Mouse (Mus musculus) MN1 (cell line): ENCODE data around the gene Treh.
A peak's percentile ranks its signal among the peaks of the same experiment; 100 is the strongest.

Experiments
- DNase-seq: peaks from one replicate; pipeline ENCODE4 v3.0.0-alpha.2; 2016; ENCODE audit warnings: low spot score

Treh gene

DNA sequence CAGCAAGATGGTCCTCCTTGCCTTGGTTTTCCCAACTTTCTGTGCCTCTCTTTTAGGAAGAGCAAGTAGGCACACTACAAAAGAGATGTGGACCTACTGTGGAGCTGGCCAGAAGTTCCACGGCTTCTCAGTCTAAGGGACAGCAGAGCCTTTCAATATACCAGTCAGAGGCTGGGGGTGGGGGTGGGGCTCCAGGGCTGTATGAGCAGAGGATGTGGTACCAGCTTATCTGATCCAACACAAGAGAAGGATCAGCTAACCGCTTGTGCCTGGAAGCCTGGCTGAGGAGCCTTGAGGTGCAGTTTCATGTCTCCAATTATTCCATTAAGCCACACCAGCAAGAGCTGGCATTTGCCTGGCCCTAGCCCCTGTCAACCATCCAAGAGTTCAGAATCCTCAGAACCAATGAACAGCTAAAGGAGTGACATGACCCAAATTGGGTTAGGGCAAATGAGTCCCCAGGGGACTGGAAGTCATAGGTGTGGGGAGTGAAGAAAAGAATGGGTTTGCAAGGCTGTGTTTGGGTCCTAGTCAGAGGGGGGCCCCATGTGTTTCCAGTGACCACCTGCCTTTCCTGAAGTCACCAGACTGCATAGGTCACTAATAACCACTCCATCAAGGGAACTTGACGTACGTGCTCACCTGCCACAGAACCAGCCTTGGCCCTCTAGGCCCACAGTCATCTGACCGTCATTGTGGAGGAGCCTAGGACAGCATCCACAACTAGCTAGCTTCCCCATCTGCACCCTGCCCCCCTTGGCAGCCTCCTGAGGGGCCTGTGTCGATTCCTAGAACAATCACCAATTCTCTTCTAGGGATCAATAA, 44.2 kb downstream of the Treh start:
- DNase-seq, result peak; percentile 80

DNA sequence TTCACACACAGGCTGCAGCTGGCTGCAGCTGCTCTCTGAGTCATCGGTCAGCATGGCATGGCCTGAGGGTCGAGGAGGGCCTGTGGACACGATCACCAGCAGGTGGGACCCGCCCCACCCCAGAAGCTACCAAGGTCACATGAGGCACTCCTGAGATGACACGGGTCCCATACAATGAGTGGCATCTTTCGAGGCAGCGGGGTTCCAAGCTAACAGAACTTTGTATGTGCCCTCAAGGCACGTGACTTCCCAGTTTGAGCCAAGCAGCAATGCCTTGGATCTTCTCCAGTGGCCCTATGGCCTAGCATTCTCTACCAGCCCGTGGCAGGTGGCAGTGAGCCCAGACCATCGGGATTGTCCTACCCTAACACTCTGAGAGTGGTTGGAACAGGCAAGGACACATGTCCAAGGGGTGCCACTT, 44.8 kb downstream of the Treh start:
- peak; percentile 53 for DNase-seq

DNA sequence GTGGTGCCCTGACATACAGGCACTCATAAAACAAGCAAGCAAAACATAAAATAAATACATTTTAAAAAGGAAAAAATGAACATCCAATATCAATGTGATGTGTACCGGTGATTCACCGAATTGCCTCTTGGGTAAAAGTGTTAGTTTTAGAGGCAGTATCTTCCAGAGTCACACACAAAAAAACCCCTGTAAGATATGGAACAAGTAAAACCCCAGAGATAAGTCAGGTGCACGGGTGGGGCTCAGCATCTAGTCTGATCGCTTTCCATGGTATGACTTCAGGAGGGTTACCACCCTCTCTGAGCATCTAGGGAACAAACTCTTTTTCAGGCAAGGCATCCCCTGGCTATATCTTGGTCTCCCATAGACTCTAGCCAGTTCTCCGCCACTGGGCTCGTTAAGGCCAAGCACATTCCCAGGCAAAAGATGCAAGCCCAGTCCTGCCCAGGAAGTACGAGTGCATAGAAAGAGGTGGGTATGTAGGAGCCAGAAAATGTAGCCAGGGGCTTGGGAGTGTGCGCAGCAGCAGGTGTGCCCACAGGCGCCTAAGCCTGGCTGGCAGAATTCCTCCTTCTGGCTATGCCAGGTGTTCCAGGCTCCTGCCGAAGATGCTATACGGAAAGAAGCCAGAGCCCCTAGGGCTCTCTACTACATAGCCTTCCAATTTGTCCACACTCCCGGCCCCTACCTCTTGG, 46.1 kb downstream of the Treh start:
- no peak for DNase-seq

DNA sequence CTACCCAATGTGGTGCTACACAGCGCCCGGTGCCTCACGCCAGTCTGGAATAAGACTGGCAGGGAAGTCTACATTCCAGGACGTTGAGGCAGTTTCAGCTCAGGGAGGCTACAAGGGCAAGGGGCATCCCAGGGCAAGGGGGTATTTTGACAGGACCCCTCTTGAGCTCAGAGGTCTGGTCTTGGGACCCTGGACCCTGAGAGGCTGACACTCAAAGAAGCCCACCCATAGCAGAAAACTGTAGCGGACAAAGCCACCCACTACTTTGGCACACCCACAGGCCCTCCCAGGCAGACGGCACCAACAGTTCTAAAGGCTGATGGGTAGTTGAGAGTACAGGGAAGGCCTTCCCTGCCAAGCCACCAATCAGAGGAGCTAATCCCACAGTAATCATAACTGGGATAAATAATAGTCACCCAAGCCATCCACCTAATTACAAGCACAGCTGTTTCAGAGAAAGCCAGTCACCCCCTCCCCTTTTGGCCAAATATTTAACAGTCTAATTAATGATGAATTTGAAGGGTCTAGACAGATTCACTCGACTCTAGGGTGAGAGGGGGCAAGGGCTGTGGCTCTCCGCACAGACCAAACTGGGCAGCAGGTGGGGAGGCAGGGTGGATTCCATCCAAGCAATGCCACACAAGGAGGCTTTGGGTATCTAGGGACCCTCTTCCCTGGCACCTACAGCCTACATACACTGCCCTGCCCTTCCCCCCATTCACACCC, 46.8 kb downstream of the Treh start:
- DNase-seq, result no peak

DNA sequence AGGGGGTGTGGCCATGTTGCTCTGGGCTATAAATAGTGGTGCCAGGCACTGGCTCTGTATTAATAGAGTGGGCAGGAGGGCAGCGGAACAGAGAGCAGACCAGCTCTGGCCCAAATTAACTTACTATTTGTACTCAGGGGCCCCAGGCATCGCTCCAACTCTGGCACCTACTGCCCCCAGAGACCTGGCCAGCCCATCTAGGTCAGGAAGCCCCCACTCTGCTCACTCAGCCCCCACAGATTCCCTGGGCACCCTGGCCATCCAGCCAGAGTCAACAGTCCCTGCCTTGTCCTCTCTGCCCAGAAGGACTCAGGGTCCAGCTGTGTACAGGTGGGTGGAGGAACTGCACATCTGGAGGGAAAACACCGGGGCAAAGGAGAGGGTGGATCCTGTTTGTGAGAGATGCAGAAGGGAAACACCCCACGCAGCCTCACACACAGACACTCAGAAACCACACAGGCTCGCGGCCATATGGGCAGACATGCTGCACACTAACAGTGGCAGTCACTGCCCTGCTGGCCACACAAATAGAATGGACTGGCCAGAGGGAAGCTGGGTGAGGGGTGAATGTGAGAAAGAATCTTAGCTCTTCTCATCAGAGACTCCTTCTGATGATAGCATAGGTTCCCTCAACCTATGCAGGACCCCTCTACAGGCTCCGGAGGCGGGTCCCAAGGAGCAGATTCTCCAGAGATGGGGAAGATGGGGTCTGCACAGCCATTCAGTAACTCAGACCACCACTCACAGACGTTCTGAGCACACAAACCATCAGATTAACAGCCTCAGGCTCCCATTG, 47.5 kb downstream of the Treh start:
- peak; percentile 60 for DNase-seq

DNA sequence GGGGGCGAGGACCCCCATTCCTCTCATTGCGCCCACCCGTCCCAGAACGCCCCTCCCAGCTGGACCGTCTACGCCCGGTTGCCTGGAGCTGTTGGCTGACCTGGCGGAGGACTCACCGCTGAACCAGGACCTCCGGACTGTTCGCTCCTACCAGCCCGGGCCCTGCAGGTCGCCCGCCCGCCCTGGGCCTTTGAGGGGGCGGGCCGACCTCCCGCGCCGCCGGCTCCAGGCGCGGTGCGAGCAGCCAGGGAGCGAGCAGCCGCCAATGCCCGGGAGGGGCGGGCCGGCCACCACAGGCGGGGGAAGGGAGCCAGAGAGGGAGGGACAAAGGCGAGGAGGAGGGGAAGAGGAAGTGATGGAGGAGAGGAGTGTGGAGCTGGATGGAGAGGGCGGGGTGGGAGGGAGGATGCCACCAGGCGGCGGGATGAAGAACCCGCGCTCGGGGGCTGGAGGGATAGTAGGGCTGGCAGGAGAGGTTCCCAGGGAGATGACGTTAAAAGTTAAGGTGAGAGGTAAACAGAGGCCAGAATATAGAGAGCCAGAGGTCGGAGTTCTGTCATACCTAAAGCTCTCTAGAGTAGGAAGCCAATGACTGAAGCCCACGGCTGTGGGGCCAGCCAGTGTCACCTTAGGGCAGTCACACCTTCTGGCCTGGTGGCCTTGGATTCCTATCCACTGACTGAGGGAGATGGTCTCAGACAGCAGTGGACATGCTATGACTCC, 48.3 kb downstream of the Treh start:
- peak; percentile 83 for DNase-seq

DNA sequence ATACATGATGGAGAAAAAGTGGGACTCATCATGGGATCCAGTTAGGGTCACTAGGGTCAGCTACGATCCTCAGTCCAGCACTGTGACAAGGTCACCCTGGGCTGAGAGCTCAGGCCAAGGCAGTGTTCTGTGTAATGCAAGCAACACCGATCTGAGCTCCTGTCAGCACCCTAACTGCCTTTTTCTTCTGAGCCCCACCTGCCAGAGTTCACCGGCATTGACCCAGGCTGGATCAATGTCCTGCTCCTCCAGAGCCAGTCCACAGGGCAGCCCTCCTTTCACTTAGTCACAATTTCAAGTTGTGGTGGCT, 48.8 kb downstream of the Treh start:
- no peak for DNase-seq

DNA sequence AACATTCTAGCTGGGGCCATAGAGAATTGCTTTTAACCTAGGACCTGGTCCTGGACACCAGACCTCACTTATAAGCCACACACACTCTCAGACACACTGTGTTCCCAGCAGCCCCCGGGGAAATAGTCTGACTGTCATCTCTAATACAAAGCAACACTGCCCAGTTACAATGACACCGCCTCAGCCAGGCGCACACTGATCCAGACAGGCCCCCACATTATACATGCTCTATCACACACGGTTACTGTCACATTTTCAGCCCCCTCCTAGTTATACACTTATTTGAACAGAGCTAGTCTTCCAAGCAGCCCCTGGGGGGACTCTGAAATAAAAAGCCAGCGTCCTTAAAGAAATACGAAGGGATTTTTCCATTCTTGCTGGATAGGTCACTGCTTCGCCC, 49.5 kb downstream of the Treh start:
- DNase-seq, result peak; percentile 78

DNA sequence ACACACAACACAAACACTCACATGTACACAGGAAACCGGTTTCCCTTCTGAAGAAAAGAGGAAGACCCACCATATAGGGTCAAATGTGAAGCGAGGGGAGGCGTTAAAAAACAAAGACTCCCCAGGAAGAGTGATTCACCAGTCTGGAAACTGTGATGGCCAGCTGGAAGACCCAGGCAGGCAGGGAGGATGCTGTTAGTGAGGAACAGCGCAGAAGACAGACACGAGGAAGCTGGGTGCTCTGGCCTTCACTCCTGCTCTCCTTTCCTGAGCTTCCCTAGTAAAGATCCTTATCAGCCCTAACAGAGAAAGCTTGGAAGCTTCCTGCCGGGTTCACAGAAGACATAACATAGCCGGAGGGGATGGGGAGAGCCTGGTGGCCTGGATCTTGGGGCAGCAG, 50.0 kb downstream of the Treh start:
- peak; percentile 72 for DNase-seq

DNA sequence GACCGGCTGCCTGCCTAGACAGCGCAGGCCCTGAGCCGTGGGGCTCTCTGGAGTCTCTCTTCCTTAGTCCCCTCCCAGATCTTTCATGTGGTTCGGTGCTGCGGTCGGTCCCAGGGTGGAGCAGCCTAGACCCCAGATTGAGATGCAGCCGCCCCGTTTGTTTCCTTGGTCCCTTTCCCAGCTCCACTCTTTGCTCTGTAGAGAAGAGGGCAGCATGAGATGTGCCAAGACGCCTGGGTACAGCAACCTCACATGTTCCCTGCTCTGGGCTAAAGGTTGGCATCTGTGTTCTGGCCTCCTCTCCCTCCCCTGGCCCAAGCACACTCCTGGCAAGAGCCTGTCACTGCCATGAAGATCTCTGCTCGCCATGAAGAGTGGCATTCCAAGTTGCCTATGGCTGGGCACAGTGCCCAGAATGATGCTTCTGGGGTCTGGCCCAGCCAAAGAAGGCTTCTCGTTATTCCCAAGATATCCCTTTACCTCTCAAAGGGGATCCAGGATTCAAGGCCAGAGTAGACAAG, 50.5 kb downstream of the Treh start:
- DNase-seq, result peak; percentile 69

DNA sequence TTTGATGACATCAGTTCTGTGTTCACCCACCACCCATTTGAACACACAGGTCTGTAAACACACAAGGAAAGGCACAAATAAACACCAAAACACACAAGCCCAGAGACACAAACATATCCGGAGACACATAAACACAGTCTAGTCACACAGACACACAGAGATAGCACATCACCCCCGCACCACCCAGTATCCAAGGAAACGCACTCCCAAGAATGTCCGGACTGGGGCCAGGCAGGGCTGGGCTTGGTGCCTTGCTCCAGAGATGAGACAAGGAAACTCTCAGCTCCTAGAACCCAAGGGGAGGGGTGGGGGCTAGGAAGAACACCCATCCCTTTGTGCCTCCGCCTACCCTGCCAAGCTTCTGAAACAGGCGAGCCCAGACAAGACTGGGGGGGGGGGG, 51.2 kb downstream of the Treh start:
- peak; percentile 45 for DNase-seq

DNA sequence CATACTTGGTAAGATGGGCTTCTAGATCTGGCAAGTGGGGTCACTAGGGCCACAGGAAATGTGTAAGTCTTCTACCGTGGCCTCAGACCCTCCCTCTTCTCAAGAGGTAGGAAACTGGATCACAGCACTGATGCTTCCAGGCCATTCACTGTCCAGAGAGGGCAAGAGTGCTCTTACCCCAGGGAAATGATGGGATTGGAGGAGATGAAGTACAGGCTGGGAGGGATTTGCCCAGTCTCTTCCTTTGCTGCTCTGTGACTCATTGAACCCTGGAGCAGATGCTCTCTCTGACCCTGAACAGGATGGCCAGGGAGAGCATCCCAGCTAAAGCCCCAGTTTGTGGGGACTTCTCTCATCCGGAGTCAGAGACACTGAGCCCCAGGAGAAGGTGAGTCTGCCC, 51.6 kb downstream of the Treh start:
- DNase-seq, result peak; percentile 61

DNA sequence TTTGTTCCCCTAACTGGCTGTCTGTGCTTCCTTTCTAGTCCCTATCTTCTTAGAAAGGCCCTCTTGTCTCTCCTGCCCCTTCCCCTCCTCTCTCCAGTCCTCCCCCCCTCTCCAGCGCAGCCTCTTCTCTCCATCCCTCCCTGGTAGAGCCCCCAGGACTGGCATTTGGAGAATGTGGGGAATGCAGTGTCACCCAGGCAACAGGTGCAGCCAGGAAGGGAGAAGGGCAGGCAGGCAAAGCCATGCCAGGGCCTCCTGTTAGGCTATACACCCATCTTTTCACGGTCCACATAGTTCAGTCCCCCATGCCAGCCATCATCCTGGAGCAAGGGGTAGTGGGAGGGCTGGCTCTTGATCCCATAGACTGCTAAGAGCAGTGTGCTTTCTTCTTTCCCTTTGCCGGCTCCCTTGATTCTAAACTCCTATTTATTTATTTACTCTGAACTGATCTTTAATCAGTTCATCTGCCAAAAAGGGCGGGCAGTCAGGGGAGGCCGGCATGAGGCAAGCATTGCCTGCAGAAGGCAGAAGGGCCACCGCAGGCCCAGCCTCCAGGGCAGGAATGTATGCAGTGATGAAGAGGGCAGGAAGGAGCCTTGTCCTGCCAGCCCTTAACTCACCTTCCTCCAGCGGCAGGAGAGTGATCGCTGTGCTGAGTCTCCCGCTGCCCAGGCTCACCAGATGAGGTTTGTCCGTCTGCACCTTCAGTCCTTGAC, 53.6 kb downstream of the Treh start:
- no peak for DNase-seq

DNA sequence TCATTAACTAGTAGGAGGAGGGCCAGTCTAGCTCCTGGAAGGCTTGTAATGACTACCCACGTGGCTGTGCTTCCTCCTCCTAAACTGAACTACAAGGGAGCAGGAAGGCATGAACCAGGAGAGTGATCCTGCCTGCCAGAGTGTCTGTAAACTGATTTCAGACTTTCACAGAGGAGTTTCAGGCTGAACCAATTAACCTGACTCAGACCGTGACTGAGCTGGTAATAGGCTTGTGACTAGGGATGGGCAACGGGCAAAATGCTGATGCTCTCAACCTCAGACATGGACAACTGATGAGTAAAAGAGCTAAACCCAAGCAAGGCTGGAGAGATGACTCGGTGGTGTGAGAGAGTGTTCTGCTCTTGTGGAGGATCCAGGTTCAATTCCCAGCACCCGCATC, 54.4 kb downstream of the Treh start:
- DNase-seq, result peak; percentile 56

DNA sequence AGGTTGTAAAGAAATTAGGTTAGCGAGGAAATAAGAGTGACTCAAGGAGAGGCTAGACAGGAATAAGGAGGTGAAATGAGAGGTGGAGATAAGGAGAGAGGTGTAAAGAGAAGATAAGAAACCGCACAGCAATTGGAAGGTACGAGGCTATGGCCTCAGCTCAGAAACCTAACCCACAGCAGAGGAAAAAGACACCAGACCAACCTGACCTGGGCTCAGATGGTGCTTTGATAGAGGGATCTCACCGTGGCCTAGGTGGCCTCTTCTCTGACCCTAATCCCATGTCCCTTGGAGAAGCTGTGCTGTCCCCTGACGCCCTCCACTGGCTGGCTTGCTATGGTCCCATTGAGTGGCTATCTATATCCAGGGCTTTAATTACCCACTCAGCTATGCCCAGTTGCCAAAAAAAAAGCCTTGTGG, 59.1 kb downstream of the Treh start:
- no peak for DNase-seq

DNA sequence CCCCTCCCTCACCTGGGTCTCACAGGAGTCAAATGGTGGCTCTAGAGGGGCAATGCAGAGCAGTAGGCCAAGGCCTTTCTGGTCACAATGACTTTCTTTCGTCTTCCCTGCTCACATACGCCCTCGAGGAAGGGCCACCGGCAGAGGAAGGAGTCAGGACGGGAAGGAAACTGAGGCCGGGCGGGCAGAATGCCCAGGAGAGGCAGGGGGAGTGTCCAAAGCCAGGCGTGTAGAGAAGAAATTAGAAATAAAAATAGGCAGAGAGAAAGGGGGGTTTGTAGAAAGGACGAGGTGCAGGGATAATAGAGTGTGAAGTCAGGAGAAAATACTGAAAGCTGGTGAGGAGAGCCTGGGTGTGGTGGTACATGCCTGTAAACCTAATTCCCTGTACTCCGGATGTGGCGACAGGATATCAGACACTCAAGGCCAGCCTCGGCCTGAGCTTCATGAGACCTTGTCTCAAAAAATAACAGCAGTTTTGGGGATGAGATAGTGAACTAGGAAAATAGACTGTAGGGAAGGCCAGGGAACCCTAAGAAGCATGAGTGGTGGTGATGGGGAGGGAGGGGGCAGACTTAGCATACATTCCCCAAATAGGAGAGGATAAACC, 60.0 kb downstream of the Treh start:
- DNase-seq, result no peak

DNA sequence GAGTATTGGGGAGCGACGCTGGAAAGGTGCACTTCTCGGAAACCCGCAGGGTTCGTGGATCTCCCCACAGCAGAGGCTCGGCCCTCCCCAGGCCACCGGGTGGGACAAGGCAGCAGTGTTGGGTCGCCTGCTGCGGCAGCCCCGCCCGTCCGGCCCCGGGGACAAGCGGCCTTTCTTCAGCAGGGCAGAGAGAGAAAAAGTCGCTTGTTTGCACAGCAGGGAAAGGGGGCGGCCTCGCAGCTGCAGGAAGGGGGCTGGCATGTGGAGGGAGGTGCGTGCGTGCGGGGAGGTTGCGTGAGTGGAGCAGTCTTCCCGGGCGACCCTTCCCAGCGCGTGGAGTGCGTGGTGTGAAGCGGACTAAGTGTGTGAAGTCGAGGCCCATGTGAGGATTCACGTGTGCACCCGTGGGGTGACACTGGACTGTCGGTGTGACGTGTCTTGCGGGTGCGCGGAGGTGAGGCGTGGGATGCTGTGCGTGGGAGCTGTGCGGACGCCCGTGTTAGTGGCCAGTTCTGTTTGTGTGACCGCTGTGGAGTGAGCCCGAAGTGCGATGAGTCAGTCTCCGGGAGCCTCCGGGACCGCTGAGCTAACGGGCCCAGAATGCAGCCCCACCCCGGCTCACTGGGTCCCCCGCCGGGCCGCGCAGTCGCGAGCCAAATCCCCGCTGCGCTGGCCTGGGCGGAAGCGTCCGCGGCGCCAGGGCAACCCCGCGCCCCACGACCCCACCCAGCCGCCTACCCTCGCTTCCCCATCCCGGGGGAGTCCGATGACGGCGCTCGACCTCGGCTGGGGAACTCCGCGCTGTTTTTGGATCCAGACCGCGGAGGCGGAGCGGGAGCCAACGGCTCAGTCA, 60.9 kb downstream of the Treh start:
- DNase-seq, result peak; percentile 65

DNA sequence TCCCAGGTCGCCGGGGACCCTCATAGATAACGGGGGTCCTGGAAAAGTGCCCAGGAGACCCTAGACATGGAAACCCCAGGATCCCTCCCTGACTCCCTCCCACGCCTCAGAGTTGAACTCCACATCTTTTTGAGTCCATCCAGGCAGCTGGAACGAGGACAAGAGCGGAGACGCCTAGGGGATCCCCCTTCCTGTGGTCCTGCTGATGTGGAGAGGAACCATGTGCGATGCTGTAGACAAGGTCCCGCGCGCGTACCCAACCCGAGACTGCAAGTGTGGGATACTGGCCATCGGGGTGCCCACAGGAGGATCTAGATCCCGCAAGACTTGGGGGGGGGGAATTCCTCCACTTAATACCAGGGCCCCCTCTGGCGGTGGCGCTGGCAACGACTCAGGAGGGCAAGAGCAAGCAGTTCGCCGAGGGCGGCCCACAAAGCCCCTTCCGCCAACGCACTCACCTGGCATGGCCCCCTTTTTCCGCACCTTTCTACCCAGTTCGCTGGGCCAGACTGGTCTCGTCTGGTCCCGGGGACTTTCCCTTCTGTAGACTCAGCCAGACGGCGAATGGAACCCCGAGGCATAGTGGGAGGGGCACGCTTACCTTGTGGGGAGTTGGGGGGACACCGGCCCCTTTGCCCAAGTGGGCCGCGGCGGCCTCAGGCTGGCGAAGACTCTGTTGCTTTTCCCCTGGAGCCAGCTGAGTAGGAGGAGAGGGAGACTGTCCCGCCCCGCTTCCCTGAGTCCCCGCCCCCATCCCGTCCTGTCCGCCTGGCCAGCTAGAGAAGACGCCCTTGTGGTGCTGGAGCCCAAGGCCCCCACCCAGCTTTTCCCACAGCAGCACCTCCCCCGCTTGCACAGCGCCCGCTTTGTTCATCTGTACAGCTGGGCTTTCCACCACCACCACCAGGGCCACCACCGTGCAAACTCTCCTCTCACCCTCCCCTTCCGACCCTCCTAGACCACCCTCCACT, 61.8 kb downstream of the Treh start, which contains the start of gene Phldb1:
TSS of gene Phldb1 (minus strand) at position 675 of the 971 bp plus-strand sequence.
- peak; percentile 77 for DNase-seq
